Mouse (Mus musculus) heart, adult 8-10 months (tissue): Measurements from ENCODE around the gene Manba. TPM values are rescaled to one million over a fixed set of nuclear protein-coding genes. Genes with fewer than 3 reads are reported as not detected.
A peak's percentile ranks its signal among the peaks of the same experiment; 100 is the strongest.

Experiments used
- DNase-seq: peaks from one replicate; pipeline ENCODE4 v3.0.0; 2022; ENCODE audit warnings: low spot score
- total RNA-seq, 4 experiments: library from RNA; stranded (reverse); gene quantifications; 2 replicates each; pipeline ENCODE4 v1.2.4; 2022

Gene Manba
- total RNA-seq, 4 experiments from 2014 or later, result 15.8 to 19.3 (median 16.8) TPM

GRCm38 (mm10) chr3:135529670-135530069, 44.3 kb downstream of the Manba start:
- no peak for DNase-seq

GRCm38 (mm10) chr3:135531762-135532161, 46.4 kb downstream of the Manba start:
- DNase-seq, result no peak

DNA sequence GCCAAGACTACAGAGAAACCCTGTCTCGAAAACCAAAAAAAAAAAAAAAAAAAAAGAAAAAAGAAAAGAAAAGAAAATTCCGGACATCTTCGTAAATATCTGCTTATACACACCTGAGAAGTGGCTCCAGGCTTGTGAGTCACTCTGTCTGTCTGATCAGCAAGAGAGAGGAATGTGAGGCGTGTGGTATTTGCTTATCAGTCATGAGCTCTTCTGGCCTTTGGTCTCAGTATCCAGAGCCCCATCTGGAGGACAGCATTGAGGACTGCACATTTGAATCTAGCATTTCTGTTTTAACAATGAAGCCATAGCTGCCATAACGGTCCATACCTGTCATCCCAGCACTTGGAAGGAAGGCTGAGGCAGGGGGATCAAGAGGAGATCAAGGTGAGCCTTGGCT, 48.7 kb downstream of the Manba start:
- DNase-seq, result no peak

DNA sequence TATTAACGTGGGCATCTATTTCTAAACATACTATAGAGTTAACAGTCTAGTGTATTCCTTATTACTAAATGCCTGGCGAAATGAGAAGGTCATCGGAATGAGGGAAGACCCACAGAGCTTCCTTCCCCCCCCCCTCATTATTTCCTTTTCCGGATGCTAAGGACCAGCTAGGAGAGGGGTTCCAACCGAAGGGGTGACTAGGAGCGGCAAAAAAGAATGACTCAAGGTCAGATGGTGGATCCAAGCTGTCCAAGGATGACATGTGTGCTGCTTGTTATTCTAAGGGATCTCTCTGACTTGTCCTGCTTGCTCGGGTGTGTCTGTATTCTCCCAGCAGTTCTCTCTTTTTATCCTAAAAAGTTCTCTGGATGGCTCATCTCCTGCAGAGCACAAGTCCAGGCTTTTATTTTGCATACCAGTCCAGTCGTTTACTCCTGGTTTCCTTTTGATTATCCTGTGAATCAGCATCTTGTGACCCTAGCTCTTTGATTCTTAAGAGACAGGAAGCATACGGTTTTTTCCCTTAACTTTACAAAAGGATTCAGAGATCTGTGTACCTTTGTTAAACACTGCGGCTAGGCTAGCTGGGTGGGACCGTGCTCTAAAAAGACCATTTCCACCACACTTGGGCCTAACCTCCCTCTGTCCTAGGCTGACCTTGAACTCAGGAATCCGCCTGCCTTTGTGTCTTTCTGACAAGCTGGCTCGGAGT, 61.0 kb downstream of the Manba start:
- peak; percentile 25 for DNase-seq

GRCm38 (mm10) chr3:135547298-135547697, 61.9 kb downstream of the Manba start:
- no peak for DNase-seq

GRCm38 (mm10) chr3:135552874-135553273, 67.5 kb downstream of the Manba start:
- DNase-seq, result no peak

DNA sequence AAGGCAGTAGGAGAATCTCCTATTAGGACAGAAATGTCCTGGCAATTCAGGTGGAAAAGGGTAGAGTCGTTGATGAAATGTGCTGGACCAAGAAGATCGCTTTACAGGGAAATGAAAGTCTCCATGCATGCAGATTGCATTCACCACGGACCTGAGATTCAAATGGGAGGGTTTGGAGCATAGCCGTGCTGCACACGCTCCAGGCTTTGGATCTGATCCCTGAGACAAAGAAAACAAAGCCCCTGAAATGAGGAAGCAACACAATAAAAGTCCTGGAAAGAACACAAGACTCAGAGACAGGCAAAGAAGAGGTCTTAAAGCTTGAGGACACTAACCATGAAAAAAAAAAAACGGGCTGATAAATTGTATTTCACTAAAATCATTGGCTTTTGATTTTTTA, 69.8 kb downstream of the Manba start:
- DNase-seq, result no peak

- DNase-seq, result peak; percentile 36
These were observed 70.7 kb downstream of the Manba start for GRCm38 (mm10) chr3:135556052-135556587.

DNA sequence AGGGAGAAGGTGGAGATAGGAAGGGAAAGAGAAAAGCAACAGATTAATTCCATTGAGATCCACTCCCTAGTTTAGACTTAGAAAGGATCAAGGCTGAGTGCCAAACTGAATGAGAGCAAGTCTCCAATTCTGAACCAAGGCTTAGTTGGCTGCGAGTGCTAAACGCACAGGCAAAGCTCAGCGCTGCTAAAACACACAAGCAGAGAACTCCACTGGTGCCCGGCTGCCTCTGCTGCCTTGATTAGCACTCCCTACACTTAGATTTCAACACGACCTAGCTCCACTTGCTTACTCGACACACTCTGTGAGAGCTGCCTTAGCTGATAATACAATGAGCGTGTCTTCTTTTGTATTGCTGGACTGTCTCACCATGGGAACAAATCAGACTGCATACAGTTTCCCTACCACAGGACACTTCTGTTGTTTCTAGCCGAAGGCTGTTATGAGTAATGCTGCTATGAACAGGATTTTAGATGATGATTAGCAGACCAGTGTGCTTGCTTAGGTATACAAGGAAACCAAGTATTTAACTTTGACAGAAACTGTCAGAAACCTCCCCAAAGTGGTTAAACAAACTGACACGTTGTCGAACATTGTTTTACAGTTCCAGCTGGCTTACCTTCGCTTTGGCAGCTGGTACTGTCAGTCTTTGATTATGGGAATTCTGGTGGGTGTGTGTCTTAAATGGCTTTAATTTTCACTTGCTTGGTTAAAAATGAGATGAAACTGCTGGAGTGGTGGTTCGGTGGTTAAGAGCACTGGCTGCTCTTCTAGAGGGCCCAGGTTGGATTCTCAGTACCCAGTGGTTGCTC, 71.6 kb downstream of the Manba start:
- no peak for DNase-seq

- no peak for DNase-seq
These were observed 76.6 kb downstream of the Manba start for GRCm38 (mm10) chr3:135562036-135562435.

DNA sequence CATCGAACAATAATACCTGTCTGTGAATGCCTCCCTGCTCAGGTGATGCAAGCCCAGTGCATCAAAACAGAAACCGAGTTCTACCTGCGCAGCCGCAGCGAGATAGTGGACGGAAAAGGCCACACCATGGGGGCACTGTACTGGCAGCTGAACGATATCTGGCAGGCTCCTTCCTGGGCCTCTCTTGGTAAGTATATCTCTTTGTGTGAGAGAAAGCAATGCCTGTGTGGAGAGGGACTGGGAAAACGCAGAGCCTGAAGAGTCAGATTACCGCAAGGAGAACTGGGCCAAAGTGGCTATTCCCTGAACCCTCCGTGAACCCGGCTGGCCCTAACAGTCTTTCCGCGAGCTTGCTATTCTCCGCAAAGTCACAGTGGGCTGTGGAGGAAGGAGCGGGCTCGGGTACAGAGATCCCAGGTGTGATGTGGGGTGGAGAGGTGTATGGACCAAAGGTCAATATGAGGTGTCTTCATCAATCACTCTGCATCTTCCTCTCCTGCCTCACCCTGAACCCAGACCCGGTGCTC, 77.8 kb downstream of the Manba start:
- no peak for DNase-seq

GRCm38 (mm10) chr3:135564706-135565105, 79.3 kb downstream of the Manba start:
- DNase-seq, result no peak

GRCm38 (mm10) chr3:135565306-135565705, 79.9 kb downstream of the Manba start:
- DNase-seq, result no peak

- DNase-seq, result peak; percentile 62
These were observed 82.5 kb downstream of the Manba start for GRCm38 (mm10) chr3:135567888-135568287.

- no peak for DNase-seq
These were observed 83.2 kb downstream of the Manba start for GRCm38 (mm10) chr3:135568633-135569032.

GRCm38 (mm10) chr3:135571540-135571939, 86.1 kb downstream of the Manba start:
- DNase-seq, result no peak

DNA sequence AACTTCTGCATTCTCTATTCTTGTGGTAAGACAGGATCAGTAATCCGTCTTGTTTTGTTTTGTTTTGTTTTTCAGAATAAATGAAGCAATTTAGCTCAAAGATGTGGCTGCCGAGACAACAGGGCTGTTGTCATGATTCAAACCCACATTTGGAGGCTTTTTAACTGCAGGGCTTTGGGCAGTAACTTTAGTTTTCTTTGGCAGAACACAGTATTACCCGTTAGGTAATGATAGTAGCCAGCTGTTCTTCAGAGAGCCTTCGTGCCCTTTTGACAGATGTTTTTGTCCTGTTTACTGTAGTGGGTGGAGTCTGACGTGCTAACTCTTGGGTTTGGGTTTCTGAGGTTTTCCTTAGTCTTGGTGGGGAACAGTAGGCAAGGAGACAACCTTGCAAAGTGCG, 87.6 kb downstream of the Manba start:
- peak; percentile 71 for DNase-seq

- DNase-seq, result no peak
These were observed 89.7 kb downstream of the Manba start for GRCm38 (mm10) chr3:135575126-135575525.

- DNase-seq, result no peak
These were observed 93.3 kb downstream of the Manba start for GRCm38 (mm10) chr3:135578588-135579140.

- DNase-seq, result no peak
These were observed 93.8 kb downstream of the Manba start for GRCm38 (mm10) chr3:135579179-135579578.

DNA sequence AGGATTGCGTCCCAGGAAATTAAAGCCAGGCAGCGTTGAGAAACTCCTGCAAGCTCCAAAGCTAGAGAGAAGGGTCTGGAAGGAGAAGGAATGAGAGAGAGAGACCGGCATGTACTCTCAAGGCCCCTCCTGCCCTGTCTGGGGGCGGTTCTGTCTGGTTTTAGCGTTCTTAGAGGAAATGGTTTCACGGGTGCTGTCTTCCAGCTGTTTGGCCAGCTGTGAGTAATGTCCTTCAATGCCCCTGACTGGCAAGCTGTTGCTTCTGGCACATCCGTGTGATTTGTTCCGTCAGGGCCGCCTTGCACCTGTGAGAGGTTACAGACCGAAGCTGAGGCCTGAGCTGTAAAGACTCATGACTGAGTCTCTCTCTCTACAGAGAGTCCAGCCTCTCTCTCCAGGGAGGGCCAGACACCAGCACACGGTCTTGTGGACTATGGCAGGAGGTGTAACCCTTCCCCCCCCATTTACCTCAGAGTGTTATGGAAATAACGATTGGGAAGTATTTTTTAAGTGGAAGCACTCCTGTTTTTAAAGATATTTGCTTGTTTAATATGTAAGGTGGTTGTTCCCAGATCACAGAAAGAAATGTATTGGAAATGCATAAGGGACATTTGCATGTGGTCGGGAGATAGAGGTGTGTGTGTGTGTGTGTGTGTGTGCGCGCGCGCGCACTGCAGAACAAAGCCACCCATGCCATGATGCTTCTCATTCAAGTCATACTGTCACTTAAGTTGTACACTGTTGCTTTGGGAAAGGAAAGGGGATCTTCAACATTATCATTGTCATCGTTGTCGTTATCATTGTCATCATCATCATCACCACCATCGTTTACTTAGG, 95.2 kb downstream of the Manba start:
- DNase-seq, result peak; percentile 55
